Mouse (Mus musculus) retina, postnatal 1 day (tissue): ENCODE measurements at regions not wholly inside any gene's neighbourhood (a gene's known extent, or its start where the extent isn't known, plus 50 kb on each side); places are given as distances from the start of the nearest gene placed in this dataset.

Experiments used
- DNase-seq: peaks from one replicate; pipeline ENCODE4 v3.0.0-alpha.2; 2012

DNA sequence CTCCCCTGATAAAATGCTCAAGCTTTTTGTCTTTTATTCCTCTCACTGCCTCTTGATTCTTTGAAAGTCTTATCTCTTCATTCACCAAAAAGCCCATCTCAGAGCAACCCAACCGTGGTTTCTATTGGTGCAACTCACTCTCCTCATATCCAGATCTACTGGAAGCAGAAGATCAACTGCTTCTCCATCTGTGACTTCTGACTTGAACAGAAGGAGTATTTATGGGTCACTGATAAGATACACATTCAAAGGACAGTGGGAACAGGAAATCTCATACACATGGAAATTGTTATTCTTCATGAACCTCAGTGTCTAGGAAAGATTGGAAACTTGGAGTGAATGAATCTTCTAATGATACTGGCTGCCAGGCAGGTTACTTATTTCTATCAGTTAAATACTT lies 846.6 kb downstream of the Tlr4 start:
- DNase-seq = no peak

DNA sequence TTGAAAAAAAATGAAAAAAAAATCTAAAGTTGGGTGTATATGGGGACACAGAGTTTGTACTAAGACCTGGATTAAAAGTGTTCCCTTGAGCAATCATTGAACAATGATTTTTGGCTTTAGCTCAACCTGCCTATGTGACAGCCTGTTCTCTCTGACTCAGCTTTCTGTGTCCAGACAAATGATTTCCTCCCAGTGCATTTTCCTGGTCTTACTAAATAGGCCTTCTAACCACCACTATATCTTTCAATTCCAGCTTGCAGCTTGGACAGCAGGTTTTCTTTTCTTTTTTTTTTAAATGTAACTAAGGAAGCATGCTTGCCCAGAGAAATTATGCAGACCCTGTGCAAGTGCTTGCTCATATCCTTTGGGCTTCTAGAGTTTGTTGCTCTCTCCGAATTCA lies 850.2 kb downstream of the Tlr4 start:
- no peak for DNase-seq

DNA sequence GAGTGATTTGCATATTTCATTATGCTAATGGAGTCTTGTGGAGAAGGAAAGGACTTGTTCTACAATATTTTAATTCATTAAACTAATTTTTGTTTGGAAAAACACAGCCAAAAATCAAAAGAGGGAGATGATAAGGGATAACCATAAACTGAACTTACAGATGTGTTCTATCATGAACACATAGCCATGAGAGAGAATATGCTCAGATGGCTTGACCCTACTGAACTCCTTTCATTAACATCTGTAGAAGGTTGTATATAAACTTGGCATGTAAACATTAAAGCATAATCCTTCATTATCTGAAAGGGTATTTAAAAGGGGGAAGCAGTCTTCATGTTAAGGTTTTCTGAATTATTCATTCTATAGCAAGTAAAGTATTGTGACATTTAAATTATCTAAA lies 871.1 kb downstream of the Tlr4 start:
- no peak for DNase-seq
